Mouse (Mus musculus) CH12.LX (cell line): ENCODE data around the gene Pkdrej. TPM values are rescaled to one million over a fixed set of nuclear protein-coding genes. Genes with fewer than 3 reads are reported as not detected.

Experiments
- DNase-seq: peaks from one replicate; pipeline ENCODE4 v3.0.0-alpha.2; 2013; ENCODE audit errors: extremely low read depth
- H3K27ac ChIP-seq: 2 replicates; pipeline ENCODE4 v1.5.1; 2012; ENCODE audit warnings: low read depth, mild to moderate bottlenecking, control low read depth, moderate library complexity; ENCODE audit not compliant: insufficient read depth
- H3K27me3 ChIP-seq: replicated peaks from 2 replicates; pipeline ENCODE3; 2012; ENCODE audit warnings: inconsistent platforms
- H3K36me3 ChIP-seq, 2 experiments: replicated peaks in 1 of 2; 2 replicates each; pipeline versions ENCODE3 to v1.6.1; 2012; ENCODE audit warnings: inconsistent platforms in 1 of 2, low read length in 1 of 2, mild to moderate bottlenecking in 1 of 2, mixed read lengths in 1 of 2, moderate library complexity in 1 of 2; ENCODE audit not compliant: control insufficient read depth in 1 of 2, insufficient read depth in 1 of 2
- H3K4me1 ChIP-seq, 2 experiments: 2 replicates each; pipeline ENCODE4 v1.6.1; 2012; ENCODE audit warnings: inconsistent platforms in 1 of 2, moderate library complexity in 1 of 2; ENCODE audit not compliant: insufficient read depth in 2 of 2, control insufficient read depth in 1 of 2
- H3K4me2 ChIP-seq: 2 replicates; pipeline ENCODE4 v1.6.1; 2012; ENCODE audit warnings: low read depth, mild to moderate bottlenecking, control low read depth; ENCODE audit not compliant: poor library complexity, insufficient read depth, severe bottlenecking
- H3K4me3 ChIP-seq, 3 experiments: fragments of 150-350 bp in 1 of 3; sonication (generic) in 1 of 3; replicated peaks in 1 of 3; 2 replicates each; pipeline versions ENCODE3 to v1.5.1; 2011 to 2012; ENCODE audit warnings: low read depth in 2 of 3, low read length in 2 of 3, mild to moderate bottlenecking in 2 of 3, moderate library complexity in 2 of 3, control low read depth in 1 of 3, improper control_type of control experiment in 1 of 3, inconsistent platforms in 1 of 3, mixed read lengths in 1 of 3; ENCODE audit not compliant: poor library complexity in 1 of 3
- H3K79me2 ChIP-seq: replicated peaks from 2 replicates; pipeline ENCODE4 v1.6.1; 2012; ENCODE audit warnings: mild to moderate bottlenecking, moderate library complexity; ENCODE audit not compliant: control insufficient read depth, poor library complexity, insufficient read depth, severe bottlenecking; ENCODE audit errors: extremely low read depth
- H3K9ac ChIP-seq: 2 replicates; pipeline ENCODE4 v1.6.1; 2012; ENCODE audit warnings: low read depth, mild to moderate bottlenecking, control low read depth, moderate library complexity; ENCODE audit not compliant: insufficient read depth
- H3K9me3 ChIP-seq: replicated peaks from 2 replicates; pipeline ENCODE3; 2012; ENCODE audit warnings: low read length, inconsistent platforms, mixed read lengths
- BHLHE40 ChIP-seq: IDR thresholded peaks from 2 replicates; pipeline ENCODE4 v1.6.1; 2011; ENCODE audit warnings: mild to moderate bottlenecking, low read depth, low read length, improper control_type of control experiment
- CTCF ChIP-seq, 2 experiments: IDR thresholded peaks in 1 of 2; conservative IDR thresholded peaks in 1 of 2; 2 replicates each; pipeline ENCODE4 v1.5.1; 2011 to 2012; ENCODE audit warnings: low read depth in 2 of 2, low read length in 2 of 2, improper control_type of control experiment in 1 of 2, inconsistent platforms in 1 of 2, mild to moderate bottlenecking in 1 of 2, moderate library complexity in 1 of 2
- E2F4 ChIP-seq: IDR thresholded peaks from 2 replicates; pipeline ENCODE4 v1.6.1; 2011; ENCODE audit warnings: low read depth, low read length, improper control_type of control experiment; ENCODE audit not compliant: insufficient replicate concordance
- ELF1 ChIP-seq: IDR thresholded peaks from 2 replicates; pipeline ENCODE4 v1.6.1; 2014; ENCODE audit warnings: low read depth, mild to moderate bottlenecking, inconsistent platforms, low read length, improper control_type of control experiment
- GABPA ChIP-seq: IDR thresholded peaks from 2 replicates; pipeline ENCODE4 v1.6.1; 2012; ENCODE audit warnings: low read depth, low read length, improper control_type of control experiment, inconsistent platforms; ENCODE audit not compliant: insufficient replicate concordance
- JUND ChIP-seq: conservative IDR thresholded peaks from 2 replicates; pipeline ENCODE4 v1.6.1; 2011; ENCODE audit warnings: low read depth, low read length, improper control_type of control experiment
- MAZ ChIP-seq: IDR thresholded peaks from 2 replicates; pipeline ENCODE4 v1.6.1; 2012; ENCODE audit warnings: low read depth, mild to moderate bottlenecking, inconsistent platforms, low read length, improper control_type of control experiment, moderate library complexity
- MYC ChIP-seq: IDR thresholded peaks from 2 replicates; pipeline ENCODE4 v1.6.1; 2011; ENCODE audit warnings: low read depth, mild to moderate bottlenecking, improper control_type of control experiment, low read length
- NELFE ChIP-seq: IDR thresholded peaks from 2 replicates; pipeline ENCODE4 v1.6.1; 2011; ENCODE audit warnings: low read depth, low read length, improper control_type of control experiment
- NRF1 ChIP-seq: IDR thresholded peaks from 2 replicates; pipeline ENCODE4 v1.6.1; 2014; ENCODE audit warnings: low read depth, mild to moderate bottlenecking, inconsistent platforms, low read length, improper control_type of control experiment, moderate library complexity
- POLR2A ChIP-seq: IDR thresholded peaks from 2 replicates; pipeline ENCODE4 v1.6.1; 2011; ENCODE audit warnings: low read depth, mild to moderate bottlenecking, improper control_type of control experiment, low read length
- POLR2AphosphoS2 ChIP-seq: IDR thresholded peaks from 2 replicates; pipeline ENCODE4 v1.6.1; 2011; ENCODE audit warnings: low read depth, low read length, improper control_type of control experiment
- RAD21 ChIP-seq: IDR thresholded peaks from 2 replicates; pipeline ENCODE4 v1.6.1; 2011; ENCODE audit warnings: low read depth, mild to moderate bottlenecking, low read length, improper control_type of control experiment, moderate library complexity
- SIN3A ChIP-seq: IDR thresholded peaks from 2 replicates; pipeline ENCODE4 v1.6.1; 2012; ENCODE audit warnings: low read length, improper control_type of control experiment, inconsistent platforms
- SMC3 ChIP-seq: IDR thresholded peaks from 2 replicates; pipeline ENCODE4 v1.6.1; 2011; ENCODE audit warnings: low read depth, low read length, improper control_type of control experiment
- TBP ChIP-seq: conservative IDR thresholded peaks from 2 replicates; pipeline ENCODE4 v1.6.1; 2011; ENCODE audit warnings: low read depth, low read length, improper control_type of control experiment
- UBTF ChIP-seq: IDR thresholded peaks from 2 replicates; pipeline ENCODE4 v1.6.1; 2012; ENCODE audit warnings: low read depth, mild to moderate bottlenecking, inconsistent platforms, low read length, improper control_type of control experiment, moderate library complexity
- dilution Hi-C: fragments of 300-500 bp; cut with MboI; formaldehyde crosslinking; loops from 2 replicates; pipeline ENCODE4 v1.14.3; 2020; ENCODE audit warnings: low sequenced_read_pairs; ENCODE audit not compliant: extremely low pct_unique_long_range_greater_than_20kb, extremely low pct_ligation_motif_present
- in situ Hi-C: fragments of 300-500 bp; cut with MboI; formaldehyde crosslinking; loops from 3 replicates; pipeline ENCODE4 v1.14.3; 2019; ENCODE audit warnings: low sequenced_read_pairs, low pct_ligation_motif_present, low pct_unique_long_range_greater_than_20kb, mixed read lengths
- polyA plus RNA-seq: library from polyadenylated mRNA; unstranded; fragments of >175 nt; gene quantifications from 2 replicates; pipeline ENCODE4 v1.2.1, GENCODE M21; 2012; ENCODE audit warnings: low read depth; ENCODE audit not compliant: insufficient read length
- total RNA-seq, 2 experiments: library from RNA; depleted of rRNA; stranded (reverse); fragments of 300-350 nt in 1 of 2; fragments of >200 nt in 1 of 2; gene quantifications; 2 replicates each; pipeline ENCODE4 v1.2.3; 2012 to 2014

Gene Pkdrej
- total and polyA plus RNA-seq, 3 experiments, result not detected

DNA sequence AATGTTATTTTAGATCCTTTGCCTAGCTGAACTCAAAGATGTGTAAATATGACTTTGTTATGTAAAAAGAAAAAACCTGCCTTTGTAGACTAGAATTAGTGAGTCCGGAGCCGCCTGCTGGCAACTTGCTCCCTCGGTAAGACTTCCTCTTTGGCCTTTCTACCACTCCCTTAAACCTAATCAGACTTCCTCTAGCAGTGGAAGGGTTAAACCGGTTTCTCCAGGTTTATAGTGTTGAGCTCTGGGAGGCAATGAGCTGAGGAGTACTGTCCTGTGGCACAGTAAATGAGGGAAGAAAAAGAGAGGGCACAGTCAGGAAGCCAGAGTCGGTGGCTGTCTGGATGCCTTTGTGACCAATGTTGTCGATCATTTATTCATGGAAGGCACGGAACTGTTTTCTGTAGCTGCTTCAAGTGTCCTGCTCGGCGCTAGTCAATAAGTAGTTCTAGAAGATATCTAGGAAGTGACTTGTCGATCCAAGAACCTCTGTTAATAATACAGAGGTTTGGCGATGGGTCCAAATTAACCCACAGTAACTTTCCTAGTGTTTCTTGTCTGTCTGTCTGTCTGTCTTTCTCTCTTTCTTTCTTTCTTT lies 49.3 kb downstream of the Pkdrej start:
- no peak for DNase-seq
- Histone ChIP-seq H3K27me3 (peaks cover 58% of the 10 kb centered on the region), H3K9me3 (no peaks in the 10 kb centered on the region), H3K36me3 (no peaks in the 10 kb centered on the region), H3K9ac (no peak overlapping the region)
- TF ChIP-seq POLR2A (no peak), ELF1 (no peak), CTCF (conservative IDR thresholded peaks at IDR 0.05 in 1 of 2, IDR thresholded peaks at IDR 0.05 in 1 of 2; ENCODE audit: low read depth in 2 of 2, low read length in 2 of 2) (peak in 1 of 2 experiments; percentile 11; a peak in 1 of 4 replicates), RAD21 (no peak; the same call in 1 of the 2 replicates)
- TF ChIP-seq, all 38 proteins: peak for 1
- no peaks in the 10 kb centered on the region for H3K79me2 ChIP-seq
- H3K4me2 ChIP-seq, result no peak overlapping the region
- H3K4me3 ChIP-seq, result no peak overlapping the region
- H3K27ac ChIP-seq, result no peak overlapping the region
- dilution Hi-C loops (no loop called here), in situ Hi-C loops (no loop called here)
- peaks cover 2 to 8% of the 10 kb centered on the region in 2 experiments; a peak in 2 of 4 replicates for H3K4me1 ChIP-seq

DNA sequence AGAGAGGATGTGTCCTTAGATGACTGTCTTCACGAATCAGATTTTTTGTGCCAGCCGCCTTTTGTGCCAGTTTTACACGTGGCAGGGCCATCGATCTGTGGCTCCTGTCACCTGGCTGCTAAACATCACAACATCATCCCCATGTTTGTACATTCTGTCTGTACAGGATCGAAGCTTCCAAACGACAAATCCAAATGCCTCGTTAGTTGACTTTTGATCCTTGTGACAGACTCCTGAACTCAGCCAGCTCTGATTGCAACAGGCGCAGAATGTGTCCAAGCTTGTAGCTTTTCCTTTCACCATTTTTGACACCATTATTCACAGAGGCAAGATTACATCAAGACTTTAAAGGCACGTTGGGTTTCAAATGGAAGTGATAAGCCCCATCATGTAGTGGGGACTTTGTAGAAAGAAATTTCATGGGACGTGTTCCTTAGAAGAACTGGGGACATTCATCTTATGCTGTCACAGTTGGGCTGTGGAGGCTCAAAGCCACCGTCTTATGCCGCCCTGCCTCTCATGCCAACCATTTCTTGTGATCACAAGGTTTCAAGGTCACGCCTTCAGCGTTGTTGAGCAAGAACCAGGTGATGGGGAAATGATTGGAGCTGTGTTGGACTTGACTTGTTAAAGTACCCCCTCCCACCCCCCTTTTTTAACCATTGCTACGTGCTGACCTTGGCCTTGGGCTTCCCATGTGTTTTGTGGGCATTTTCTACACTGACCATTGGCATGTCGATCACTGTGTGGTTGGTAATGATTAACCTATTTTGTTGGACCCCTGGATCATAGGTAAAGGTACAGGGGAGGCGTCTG lies 50.0 kb downstream of the Pkdrej start:
- Histone ChIP-seq H3K4me3 (no peak overlapping the region), H3K4me2 (no peak overlapping the region), H3K9me3 (no peaks in the 10 kb centered on the region), H3K27ac (no peak overlapping the region), H3K9ac (no peak overlapping the region), H3K79me2 (no peaks in the 10 kb centered on the region), H3K4me1 (peaks cover 2 to 4% of the 10 kb centered on the region in 2 experiments; a peak in 2 of 4 replicates), H3K36me3 (no peaks in the 10 kb centered on the region), H3K27me3 (peaks cover 64% of the 10 kb centered on the region)
- dilution Hi-C loops, result no loop called here
- no peak for DNase-seq
- in situ Hi-C loops, result no loop called here
- TF ChIP-seq GABPA (no peak), BHLHE40 (no peak), POLR2AphosphoS2 (no peak)

DNA sequence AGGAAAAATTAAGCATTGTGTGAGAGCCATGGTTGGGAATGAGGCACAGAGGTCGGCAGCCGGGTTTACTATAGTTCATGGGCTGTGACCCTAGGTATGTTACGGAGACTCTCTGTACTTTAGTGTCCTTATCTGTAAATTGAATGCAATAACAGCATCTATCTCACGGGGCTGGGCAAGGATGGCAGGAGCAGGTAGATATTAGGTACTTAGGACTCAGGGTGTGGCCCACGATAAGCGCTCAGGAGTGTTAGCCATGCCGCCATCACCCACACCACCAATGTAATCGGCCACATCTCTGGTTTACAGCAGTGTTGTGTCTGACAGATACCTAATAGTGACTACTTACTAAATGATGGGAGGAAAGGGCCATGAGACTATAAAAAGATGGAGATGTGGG lies 52.5 kb downstream of the Pkdrej start:
- no peaks in the 10 kb centered on the region for H3K36me3 ChIP-seq
- DNase-seq, result no peak
- no peak overlapping the region for H3K9ac ChIP-seq
- H3K4me1 ChIP-seq, result no peaks in the 10 kb centered on the region
- no peak overlapping the region for H3K4me2 ChIP-seq
- H3K27me3 ChIP-seq, result peaks cover 77% of the 10 kb centered on the region
- H3K9me3 ChIP-seq, result peaks cover under 1% of the 10 kb centered on the region
- H3K79me2 ChIP-seq, result no peaks in the 10 kb centered on the region
- no peak overlapping the region for H3K4me3 ChIP-seq
- dilution Hi-C loops, result no loop called here
- TF ChIP-seq E2F4 (no peak), SMC3 (no peak), MAZ (no peak), GABPA (no peak), SIN3A (no peak), JUND (no peak), POLR2A (no peak), MYC (no peak), NRF1 (no peak), NELFE (no peak), CTCF (conservative IDR thresholded peaks at IDR 0.05 in 1 of 2, IDR thresholded peaks at IDR 0.05 in 1 of 2; ENCODE audit: low read depth in 2 of 2, low read length in 2 of 2) (no peak), TBP (no peak), UBTF (no peak)
- no peak overlapping the region for H3K27ac ChIP-seq
- in situ Hi-C loops, result no loop called here
